Mouse (Mus musculus) layer of hippocampus, adult 9-10 months (tissue): ENCODE results near the gene Zfp367.

Experiments
- DNase-seq: peaks from one replicate; pipeline ENCODE4 v3.0.0; 2022; ENCODE audit warnings: low spot score

The Zfp367 gene

GRCm38 (mm10) chr13:64090278-64090677 lies 62.7 kb downstream of the Zfp367 start:
- DNase-seq = no peak

GRCm38 (mm10) chr13:64089130-64089529 lies 63.9 kb downstream of the Zfp367 start, which contains the start of gene Hsd17b3:
TSS of gene Hsd17b3 (minus strand) at chr13:64089230.
- no peak for DNase-seq

GRCm38 (mm10) chr13:64088057-64088456 lies 64.9 kb downstream of the Zfp367 start:
- DNase-seq = no peak

GRCm38 (mm10) chr13:64086036-64086435 lies 67.0 kb downstream of the Zfp367 start:
- no peak for DNase-seq

- no peak for DNase-seq
Observed at GRCm38 (mm10) chr13:64083331-64083730, 69.7 kb downstream of the Zfp367 start.
